Mouse (Mus musculus) hindlimb bud, embryonic 11.5 days (tissue): ENCODE data around the gene Scaf4.

ENCODE experiments used
- DNase-seq: peaks from one replicate; pipeline ENCODE4 v3.0.0-alpha.2; 2012; ENCODE audit warnings: low read depth, low spot score; ENCODE audit errors: extremely low spot score

Scaf4 gene

GRCm38 (mm10) chr16:90210717-90211116 lies 73.6 kb downstream of the Scaf4 start:
- DNase-seq: no peak

GRCm38 (mm10) chr16:90208996-90209395 lies 75.3 kb downstream of the Scaf4 start:
- DNase-seq: no peak

GRCm38 (mm10) chr16:90204868-90205267 lies 79.4 kb downstream of the Scaf4 start:
- DNase-seq: no peak

GRCm38 (mm10) chr16:90203226-90203962 lies 80.9 kb downstream of the Scaf4 start:
- no peak for DNase-seq

GRCm38 (mm10) chr16:90202140-90202539 lies 82.2 kb downstream of the Scaf4 start:
- no peak for DNase-seq

DNA sequence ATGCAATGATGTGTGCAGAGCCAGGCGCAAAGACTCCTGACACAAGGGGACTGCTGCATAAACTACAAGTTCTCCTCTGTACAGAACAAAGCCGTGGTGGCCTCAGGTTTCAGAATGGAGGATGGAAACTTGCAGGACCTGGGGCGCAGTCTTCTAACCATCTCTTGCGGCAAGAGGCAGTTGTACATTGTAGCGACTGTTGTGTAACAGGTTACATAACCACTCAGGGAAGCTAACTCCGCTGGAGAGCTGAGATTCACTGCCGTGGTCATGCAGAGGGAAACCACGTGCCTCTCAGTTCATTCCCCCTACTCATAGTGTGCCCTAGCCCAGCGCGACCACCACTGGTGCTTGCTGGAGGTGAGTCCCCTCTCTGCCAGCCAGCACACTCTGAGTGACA lies 85.1 kb downstream of the Scaf4 start:
- DNase-seq: no peak

DNA sequence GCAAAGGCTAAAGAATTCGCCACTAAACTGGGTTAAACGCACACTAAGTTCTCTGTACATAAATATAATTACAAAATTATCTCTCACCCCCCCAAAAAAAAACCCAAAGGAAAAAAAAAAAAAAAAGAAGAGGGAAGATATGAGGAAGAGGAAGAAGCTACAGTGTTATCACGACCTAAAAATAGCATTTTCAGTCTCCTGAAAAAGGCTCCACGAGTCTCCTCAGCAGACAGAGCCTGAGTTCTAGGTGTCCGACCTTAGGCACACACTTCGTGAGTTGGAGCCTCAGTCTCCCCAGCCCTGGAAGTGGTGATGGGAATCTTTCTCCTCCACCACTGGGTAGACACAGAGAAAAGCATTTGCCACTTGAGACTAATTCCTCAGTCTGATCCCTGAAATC lies 85.7 kb downstream of the Scaf4 start:
- DNase-seq: no peak

DNA sequence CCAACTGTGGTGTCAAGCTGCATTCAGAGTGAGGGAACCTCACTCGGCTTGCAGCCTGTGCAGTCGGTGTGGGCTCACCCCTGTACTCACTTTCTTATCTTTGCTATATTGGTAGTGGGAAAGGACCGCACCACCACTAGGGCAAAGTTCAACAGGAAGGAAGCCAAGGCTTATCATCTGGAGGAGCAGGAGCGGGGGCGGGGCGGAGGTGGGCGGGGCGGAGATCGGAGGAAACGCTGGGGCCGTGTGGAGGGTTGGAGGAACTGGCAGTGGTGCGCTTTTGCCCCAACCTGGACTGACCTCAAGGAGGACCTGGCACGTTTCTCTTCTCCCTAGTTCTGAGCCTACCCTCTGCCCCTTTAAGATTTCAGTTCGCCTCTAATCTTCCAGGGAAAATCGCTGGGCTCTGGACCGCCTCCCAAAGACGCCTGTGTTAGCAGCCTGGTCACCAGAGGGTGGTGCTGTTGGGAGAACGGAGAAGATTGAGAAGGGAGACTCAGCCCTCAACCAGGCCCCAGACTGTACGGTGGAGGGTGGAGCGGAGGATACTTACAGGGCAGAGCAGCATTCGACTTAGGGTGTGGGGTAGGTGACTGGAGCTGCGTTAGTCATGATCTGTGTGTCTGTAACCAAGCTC lies 86.8 kb downstream of the Scaf4 start:
- DNase-seq: peak; percentile 41

DNA sequence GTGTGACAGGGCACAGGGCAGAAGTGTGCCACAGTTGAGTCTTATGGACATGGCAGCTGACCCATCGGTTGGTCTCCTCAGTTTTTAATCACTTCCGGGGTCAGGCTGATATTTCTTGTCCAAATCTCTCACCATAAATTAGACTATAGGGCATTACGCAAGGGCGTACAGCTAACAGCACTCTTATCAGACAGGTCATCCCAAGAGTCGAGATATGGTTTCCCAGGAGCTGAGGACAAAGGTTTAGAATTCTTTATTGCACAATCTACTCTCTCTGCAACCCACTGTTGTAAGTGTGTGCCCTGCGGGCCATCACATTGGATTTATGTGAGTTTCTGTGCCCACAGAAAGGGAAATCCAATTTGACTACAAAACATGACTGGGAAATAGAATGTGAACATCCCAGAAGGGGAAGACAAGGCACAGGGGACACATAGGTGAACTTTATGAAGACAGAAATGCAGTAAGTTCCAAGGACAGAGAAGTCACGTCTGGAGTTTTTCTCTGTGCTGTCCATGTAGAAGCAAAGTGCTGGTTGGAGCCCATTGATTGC lies 87.5 kb downstream of the Scaf4 start:
- DNase-seq: no peak

DNA sequence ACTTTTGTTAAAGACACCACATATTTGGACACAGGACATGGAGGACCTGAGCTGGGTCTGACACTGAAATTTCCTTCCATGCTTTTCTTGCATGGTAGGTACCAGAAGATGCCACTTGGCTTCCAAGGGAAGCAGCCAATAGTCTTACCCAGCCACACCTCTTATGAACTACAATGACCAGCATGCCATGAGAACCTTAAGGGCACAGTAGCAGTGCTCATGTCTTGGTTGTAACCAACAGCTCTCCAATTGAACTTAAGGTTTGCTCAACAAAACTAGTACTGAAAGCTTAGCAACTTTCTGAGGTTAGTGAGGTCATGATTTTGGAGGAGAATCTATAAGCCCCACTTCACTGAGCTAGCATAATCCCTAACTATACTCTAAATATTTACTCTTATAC lies 90.6 kb downstream of the Scaf4 start:
- no peak for DNase-seq

GRCm38 (mm10) chr16:90191289-90191688 lies 93.0 kb downstream of the Scaf4 start:
- DNase-seq: no peak

DNA sequence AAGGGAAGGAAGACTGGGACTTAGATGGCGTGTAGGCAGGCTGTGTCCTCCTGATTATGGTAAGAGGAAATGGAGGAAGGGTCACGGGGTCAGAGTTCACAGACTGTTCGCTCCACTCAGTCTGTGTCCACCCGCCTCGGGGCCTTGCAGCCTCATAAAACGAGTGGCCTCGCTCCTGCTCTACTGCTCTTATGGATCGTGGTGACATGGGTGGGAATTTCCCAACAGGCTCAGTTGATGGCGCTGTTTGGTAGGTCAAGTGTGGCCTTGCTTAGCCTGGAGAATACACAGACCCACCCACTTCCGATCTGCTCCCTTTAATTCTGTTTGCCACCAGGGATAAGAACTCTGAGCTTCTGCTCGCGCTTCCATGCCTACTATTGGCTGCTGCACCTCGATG lies 96.8 kb downstream of the Scaf4 start:
- no peak for DNase-seq

DNA sequence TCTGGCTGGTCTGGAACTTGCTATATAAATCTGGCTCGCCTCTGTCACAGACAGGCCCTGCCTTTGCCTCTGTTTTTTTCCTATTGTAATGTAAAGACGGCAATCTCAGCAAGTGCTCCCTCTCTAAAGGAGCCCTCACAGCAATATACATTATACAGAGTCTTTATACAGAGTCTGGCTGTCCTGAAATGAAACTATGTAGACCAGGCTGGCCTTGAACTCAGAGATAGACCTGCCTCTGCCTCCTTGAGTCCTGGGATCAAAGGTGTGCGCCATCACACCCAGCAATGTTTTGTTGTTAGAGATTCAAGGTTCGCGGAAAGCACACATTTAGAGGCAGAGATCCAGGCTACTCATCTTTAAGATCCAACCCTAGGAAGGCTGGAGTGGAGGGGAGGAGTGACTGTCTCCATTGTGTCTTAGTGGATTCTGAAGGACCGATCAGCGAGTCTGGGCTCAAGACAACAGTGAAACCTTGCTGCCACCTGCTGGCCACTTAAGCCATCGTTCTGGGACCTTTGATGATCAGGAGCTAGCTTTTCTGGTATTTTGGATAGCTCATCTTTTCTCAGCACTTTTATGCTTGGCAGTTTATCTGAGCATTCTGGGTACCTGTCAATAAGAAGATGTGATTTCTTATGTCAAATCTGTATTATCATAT lies 98.2 kb downstream of the Scaf4 start:
- DNase-seq: peak; percentile 63

DNA sequence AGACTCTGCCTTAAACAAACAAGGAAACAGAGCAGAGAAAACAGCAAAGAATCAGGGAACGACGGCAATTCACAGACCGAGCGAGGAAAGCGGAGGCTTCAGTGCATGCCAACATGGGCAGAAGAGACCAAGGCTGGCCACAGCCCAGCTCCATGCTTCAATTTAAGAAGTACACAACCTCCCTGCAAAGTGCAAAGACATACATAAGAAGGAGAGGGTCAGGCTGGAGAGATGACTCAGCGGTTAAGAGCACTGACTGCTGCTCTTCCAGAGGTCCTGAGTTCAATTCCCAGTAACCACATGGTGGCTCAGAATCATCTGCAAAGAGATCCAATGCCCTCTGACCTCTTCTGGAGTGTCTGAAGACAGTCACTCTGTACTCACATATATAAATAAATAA lies 100.2 kb downstream of the Scaf4 start:
- DNase-seq: no peak

DNA sequence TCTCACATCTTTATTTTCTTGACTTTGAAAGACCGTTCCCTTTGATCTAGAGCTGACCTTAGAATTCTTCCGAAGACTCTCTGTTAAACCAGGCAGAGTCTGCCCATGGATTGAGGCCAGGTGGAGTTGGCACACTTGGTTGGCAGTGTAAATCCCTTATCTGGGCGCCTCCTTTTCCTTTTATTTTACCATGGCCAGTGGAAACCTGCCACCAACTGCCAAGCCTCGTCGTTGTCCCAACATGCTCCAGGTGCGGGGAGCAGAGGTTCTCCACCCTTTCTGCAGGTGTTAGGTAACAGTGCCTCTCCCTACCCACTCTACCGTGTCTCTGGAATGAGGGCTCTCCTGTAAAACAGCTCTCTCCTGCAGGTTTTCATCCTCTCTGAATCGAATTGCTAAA lies 102.6 kb downstream of the Scaf4 start:
- DNase-seq: no peak

DNA sequence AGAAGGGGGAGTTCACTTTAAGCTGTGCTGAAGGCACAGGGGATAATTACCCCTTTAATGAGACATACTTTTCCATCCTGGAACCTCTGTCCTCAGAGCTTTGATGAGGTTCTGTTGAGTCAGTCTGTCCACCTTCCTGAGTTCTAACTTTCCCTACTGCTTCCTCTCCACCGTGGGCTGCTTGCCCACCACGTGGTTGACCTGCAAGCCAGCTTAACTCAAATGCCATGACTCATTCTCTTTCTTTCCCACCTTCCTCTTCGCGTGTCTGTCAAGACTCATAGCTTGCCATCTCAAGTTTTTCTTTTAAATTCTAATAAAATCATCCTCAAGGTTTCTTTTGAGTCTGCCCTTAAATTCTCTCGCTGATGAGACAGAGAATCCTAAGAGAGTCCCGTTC lies 103.3 kb downstream of the Scaf4 start:
- no peak for DNase-seq

GRCm38 (mm10) chr16:90179892-90180291 lies 104.4 kb downstream of the Scaf4 start:
- no peak for DNase-seq

DNA sequence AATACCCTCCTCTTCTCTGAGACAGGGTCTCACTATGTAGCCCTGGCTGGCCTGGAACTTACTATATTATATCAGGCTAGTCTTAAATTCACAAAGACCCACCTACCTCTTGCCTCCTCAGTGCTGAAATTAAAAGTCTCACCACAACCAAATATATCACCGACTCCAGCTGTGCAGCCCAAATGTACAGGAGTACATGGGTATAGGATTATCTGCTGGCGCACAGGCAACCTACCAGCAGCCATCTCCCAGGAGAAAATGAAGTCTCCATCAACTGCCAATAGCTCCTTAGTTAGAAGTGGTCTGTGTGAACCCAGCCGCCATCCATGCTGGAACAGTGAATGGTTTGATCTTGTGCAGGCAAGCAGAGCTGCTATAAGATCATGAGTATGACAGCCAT lies 105.9 kb downstream of the Scaf4 start:
- DNase-seq: no peak

DNA sequence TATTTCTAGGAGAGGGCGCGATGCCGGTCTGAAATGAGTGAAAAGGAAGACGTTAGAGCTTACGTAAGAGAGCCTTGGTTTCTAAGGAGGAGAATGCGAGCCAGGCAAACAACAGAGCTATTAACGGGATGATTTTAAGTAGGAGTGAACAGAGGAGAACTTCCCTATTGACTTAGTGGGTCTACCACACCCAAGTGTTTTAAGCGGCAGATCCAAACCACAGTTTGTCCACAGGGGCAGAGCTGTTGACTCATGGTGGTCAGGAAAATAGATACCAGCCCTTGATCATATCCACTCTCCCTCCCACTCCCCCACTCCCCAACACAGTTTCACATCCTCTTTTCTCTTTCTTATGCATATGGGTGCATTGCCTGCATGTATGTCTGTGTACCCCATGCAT lies 106.9 kb downstream of the Scaf4 start:
- no peak for DNase-seq

DNA sequence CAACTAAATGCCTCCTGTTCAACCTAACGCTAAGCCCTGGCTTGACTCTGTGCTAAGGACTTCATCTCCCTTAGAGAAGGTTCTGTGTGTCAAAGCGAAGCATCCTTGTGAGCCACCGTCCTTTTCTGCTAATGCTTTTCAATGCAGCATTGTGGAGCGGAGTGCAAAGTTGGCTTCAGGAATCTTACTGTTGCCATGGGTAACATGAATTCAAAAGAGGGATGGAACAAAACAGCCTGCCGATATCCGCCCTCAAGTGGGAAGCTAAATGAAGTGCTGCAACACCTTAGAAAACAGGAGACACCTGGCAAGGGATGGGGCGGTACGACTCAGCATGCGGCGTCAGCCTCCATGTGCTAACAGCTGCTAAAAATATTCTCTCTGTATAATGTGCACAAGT lies 107.8 kb downstream of the Scaf4 start:
- no peak for DNase-seq
